Mouse (Mus musculus): ENCODE measurements around the gene Trp53bp1.

Gene Trp53bp1

DNA sequence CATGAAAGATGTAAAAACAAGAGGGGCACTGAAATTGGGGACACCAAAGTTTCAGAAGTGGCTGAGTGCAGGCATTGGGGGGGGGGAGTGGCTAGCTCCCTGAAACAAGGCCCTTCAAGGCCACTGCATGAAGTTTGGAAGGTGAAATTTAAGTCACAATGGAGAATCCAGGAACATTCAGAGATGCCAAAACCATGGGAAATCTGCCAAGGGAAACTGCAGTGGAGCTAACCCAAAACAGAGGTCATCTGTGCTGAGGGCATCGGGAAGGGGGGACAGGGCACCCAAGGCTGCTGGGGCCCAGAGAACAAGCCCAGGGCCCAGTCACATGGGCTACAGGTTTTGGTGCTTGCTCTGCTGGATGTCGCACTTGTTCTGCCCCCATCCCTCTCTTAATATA lies 21.4 kb downstream of the Trp53bp1 start:
- 76% methylated on average over 2 of the region's 2 CpGs for WGBS

DNA sequence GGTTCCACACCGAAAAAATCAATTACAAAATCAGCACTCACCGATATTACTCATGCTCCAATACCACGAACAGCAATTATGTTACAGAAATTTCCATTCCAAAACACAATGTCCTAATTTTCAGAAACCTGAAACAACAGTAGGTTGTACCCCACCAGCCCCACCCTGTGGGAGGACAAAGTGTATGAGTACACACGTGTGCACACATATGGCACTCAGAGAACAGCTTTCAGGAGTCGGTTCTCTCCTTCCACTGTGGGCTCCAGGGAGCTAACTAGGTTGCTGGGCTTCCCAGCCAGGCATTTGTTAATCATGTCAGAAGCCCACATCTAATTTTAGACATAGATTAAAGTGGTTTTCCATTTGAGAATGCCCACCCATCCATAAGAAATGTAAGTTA lies 27.1 kb downstream of the Trp53bp1 start:
- 52% methylated on average over 5 of the region's 5 CpGs for WGBS

DNA sequence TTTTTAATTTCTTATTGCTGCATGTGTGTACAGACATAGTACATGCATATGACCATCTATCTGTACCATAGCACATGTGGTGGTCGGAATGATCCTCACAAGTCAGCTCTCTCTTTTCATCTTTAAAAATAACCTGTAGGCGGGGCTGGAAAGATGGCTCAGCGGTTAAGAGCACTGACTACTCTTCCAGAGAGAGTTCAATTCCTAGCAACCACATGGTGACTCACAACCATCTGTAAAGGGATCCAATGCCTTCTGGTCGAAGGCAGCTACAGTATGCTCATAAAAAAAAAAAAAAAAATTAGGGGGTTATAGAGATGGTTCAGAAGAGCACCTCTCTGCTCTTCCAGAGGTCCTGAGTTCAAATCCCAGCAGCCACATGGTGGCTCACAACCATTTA lies 31.8 kb downstream of the Trp53bp1 start:
- 51% methylated on average over 4 of the region's 4 CpGs for WGBS

DNA sequence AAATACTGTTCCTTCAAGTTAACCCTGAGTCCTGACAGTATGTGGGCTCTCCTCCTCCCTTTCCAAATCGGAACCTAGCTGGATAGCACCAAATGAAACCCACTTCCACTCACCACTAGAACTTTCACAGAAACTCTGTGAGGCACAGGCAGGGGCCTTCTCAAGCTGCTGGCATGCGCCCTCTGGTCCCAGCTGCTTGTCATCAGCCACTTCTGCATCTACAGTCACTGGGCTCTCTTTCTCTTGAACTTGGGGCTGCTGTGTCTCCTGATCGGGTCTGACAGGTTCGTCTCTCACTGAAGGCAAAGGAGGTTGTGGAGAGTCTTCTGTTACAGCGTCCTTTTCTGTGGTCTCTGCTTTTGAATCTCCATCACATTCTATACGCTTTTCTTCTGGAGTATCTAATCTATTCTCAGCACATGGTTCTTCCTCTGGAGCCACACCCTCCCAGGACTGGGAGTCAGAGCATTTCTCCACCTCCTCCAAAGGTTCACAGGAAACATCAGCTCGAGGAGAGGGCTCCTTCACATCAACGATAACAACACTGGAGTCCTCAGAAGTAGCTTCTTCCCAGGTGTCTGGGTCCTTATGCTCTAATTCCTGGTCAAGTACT lies 35.6 kb downstream of the Trp53bp1 start:
- WGBS = 86% methylated on average over 8 of the region's 8 CpGs

DNA sequence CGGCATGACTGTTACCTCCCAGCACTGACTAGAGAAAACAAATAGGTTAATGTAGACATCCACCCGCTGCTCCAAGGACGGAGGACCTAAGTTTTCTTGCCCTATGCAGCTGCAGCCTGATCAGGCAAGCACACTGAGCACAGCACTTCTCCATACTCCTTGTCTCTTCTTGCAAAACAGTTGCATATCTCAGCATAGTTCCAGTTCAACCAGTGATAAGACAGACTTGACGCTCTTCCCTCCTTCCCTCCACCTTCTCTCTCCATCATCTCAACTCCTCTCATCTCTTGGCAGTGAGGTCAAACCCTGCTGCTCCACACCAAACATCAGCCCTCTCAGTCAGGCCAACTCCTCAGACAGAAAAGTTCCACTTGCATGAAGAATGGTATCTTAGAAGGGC lies 43.1 kb downstream of the Trp53bp1 start:
- 82% methylated on average over 4 of the region's 4 CpGs for WGBS

DNA sequence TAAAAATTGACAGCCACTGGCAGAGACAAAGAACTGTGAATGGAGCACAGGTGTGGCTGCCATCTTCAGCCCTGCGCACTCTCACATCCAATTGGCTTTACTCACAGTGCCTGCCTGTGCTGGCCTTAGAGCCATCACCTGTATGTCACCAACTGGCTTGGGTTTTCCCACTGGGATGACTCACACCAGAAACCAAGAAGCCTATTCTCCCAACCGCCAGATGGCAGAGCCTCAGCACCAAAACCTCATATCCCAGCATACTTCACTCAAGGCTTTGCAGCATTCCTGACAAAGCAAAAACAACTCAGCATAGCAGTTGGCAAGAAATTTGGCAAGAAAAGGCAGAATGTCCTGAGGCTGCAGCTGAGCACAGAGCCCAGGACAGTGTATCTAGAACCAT lies 48.2 kb downstream of the Trp53bp1 start:
- 41% methylated on average over 2 of the region's 2 CpGs for WGBS

DNA sequence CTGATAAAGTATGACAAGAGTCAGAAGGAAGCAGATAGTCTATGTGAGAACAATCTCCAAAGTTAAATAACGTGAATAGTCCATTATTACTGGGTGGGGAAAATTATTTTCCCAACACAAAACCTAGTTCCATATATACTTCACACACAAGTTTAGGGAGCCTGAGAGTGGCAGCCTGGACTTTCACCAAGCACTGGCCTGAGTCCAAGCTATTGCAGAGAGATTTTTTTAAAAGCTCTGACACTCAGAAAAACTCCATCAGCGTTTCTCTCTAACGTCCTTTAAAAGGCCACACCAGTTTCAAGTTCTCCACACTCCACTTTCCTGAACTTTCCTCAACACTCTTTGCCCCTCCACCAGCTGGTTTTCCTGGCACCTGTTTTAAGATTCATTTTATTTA lies 56.7 kb downstream of the Trp53bp1 start:
- 41% methylated on average over 3 of the region's 3 CpGs for WGBS

DNA sequence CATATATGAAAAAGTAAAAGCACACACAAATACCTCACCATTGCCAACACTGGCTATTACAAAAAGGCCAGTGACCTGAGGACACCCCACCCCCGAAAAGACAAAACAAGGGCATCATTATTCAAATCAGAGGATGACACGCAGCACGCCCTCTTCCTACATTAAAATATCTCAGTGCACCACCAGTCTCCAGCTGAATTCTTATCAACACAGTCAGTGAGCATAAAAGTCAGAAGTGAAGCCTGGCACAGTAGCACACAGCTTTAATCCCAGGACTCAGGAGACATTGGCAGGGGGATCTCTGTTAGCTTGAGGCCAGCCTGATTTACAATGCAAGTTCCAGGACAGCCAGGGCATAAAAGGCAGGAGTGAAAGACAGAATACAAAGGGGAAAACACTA lies 64.7 kb downstream of the Trp53bp1 start:
- WGBS = 63% methylated on average over 3 of the region's 3 CpGs

DNA sequence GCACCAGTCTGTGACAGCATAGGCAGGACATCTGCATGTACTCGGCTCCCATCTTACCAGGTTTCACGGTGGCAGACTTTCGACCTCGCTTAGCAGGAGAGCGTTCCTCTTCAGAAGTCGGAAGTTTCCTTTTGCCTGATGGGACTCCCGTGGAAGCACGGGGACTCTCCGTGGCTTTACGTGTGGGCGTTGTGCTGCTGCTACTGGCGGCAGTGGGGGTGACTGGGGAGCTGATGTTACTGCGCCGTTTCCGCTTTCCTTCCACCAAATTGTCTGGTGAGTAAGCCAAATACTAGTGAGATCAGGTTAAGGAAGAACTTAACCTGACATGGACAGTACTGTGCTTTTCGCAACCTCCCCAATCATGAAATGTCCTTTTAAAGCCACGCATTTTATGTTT lies 66.9 kb downstream of the Trp53bp1 start:
- WGBS = 77% methylated on average over 17 of the region's 17 CpGs

DNA sequence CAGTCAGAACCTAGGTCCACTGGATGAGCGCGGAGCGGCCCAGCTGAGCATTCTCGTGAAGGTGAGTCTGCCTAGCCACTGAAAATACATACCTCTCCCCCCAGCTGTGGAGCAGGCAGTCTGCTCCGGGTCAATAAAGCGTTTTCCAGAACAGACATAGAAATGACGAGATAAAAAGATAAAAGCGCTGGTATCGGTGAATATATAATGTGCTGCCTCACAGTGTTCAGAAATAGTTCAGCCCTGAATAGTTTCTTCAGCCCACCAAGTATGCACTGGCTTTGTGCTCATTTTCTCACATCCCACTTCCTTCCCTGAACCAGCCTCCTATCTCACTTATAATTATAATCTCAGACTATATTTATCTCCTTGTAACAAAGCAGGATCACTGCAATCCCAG lies 75.7 kb downstream of the Trp53bp1 start:
- 53% methylated on average over 9 of the region's 9 CpGs for WGBS

DNA sequence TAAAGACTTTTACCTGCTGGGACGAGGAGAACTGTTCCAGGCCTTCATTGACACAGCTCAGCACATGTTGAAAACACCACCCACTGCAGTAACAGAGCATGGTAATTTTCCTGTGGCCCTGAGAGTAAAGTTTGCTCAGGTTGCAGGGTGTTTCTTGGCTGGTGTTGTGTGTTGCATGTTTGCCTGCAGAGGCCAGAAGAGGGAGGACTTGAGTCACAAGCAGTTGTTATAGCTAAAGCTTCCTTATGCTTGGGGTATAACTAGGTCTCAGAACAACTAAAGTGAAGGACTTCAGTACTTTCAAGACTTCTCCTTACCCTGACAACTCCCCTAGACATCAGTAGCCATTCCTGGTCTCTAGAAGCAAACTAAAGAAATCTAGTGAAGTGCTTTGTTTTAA lies 82.7 kb downstream of the Trp53bp1 start:
- WGBS = 53% methylated on average over 1 of the region's 1 CpGs

DNA sequence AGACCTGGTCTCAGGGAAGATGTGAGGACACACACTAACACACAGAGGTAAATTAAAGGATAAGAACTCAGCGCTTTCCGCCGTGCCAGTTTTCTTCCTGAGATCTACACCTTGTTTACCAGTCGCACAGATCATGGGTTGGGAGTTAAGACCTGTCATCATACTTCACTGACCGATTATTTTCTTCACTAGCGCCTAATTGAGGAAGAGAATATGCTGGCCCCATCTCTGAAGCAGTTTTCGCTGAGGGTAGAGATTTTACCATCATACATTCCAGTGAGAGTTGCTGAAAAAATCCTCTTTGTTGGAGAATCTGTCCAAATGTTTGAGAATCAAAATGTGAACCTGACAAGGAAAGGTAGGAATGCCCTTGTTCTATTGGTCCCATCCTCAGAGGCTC lies 87.1 kb downstream of the Trp53bp1 start:
- 93% methylated on average over 7 of the region's 7 CpGs for WGBS

DNA sequence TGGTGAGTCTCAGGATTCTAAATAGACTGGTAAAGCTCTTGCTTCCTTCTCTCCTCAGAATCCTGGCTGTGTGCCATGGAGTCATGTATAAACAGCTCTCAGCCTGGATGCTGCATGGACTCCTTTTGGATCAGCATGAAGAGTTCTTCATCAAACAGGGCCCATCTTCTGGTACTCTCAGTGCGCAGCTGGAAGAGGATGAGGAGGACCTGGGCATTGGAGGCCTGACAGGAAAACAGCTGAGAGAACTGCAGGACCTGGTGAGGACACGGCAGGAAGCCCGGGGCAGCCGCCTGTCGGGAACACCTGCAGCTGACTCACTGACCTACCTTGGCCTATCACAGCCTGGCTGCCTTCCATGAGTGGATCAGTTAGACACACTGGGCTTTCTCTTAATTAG lies 87.8 kb downstream of the Trp53bp1 start:
- 75% methylated on average over 5 of the region's 5 CpGs for WGBS

DNA sequence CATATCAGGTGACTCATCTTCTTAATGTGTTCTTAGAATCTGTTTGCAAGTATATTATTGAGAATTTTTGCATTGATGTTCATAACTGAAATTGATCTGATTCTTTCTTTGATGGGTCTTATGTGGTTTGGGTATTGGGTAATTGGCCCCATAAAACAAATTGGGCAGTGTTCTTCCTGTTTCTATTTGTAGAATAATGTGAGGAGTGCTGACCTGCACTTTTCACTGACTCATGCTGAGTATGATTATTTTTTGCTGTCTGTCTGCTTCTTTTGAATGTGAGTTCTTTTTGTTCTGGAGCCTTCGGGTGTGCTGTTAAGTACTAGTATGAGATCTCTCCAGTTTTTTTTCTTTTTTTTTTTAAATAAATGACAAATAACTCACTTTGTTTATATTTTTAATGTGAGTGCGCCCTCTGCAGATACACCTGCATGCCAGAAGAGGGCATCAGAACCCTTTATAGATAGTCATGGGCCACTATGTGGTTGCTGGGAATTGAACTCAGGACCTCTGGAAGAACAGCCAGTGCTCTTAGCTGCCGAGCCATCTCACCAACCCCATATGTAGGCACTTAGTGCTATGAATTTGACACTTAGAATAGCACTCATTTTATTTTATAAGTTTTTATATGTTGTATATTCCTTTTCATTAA lies 92.3 kb downstream of the Trp53bp1 start:
- WGBS = 93% methylated on average over 3 of the region's 3 CpGs

DNA sequence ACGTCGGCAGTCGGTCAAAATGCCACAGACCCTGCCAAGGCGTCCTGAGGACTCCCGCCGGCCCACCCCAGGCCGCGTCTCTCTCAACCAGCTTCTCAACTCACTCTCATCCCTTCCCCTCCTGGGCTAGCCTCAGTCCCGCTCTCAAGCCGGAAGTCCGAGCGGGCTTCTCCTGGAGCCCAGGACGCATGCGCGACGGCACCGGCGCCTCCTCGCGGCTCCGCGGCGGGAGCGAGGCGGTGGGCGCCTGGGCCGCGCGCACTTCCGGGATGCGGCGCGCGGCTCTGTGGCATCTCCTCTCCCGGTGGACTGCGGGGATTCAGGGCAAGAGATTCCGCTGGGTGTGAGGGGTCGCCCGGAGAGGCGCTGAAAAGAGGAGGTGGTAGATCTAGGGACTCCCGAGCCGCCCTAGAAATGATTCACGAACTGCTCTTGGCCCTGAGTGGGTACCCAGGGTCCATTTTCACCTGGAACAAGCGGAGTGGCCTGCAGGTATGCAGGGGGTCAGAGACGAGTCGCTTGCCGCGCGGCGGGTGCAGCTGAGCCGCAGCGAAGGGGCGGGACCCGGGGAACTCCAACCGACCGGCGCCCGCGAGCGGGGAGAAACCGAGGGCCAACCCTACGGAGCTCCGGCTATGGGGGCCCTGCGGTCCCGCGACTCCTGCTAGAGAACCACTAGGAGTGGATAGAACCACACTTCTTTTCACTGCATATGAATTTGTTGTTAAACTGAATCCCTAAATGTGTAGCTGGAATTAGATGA lies 100.0 kb downstream of the Trp53bp1 start, which contains the start of gene Zscan29:
Zscan29 (minus strand) TSS at position 146 of the 763 bp plus-strand sequence.
- under 1% methylated on average over 66 of the region's 66 CpGs for WGBS

DNA sequence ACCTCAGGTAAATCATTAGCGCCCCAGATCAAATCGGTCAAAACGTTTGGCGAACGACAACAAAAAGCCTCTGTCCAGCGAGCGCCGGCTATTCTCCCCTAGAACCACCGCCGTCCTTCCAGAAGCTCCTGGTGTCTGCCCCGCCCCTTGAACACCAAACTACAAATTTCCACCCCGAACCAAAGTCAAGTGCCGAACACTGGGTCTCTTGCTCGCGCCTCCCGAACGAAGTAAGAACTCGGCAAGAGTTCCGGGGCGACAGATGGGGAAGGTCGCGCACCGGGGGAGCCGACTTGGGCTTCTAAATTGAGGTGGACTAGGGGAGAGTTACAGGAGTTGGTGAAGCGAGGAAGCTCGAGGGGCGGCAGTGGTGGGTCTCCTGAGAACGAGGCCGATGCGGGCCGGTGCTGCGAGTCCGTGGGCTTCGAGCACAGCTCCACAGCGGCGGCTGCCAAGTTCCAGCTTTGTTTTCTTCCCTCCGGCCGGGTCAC lies 100.7 kb downstream of the Trp53bp1 start, which contains the start of gene Tubgcp4:
Tubgcp4 (plus strand) TSS at position 174 of the 491 bp plus-strand sequence.
- under 1% methylated on average over 38 of the region's 38 CpGs for WGBS

DNA sequence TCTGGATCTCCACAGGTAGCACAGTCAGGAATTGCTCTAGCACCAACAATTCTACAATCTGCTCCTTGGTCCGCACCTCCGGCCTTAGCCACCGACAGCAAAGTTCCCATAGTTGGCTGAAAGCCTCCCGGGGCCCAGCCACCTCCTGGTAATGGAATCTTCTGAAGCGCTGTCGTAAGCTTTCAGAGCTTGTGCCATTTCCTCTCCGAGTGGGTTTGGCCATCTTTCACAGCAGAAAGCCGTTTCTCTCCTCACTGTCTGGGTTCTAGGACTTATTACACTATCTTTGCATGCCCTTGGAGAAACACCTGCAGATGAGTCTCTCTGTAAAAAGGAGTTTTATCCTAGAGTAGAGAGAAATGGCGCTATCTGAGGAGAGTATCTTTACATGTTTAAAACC lies 101.3 kb downstream of the Trp53bp1 start:
- 5% methylated on average over 9 of the region's 9 CpGs for WGBS

DNA sequence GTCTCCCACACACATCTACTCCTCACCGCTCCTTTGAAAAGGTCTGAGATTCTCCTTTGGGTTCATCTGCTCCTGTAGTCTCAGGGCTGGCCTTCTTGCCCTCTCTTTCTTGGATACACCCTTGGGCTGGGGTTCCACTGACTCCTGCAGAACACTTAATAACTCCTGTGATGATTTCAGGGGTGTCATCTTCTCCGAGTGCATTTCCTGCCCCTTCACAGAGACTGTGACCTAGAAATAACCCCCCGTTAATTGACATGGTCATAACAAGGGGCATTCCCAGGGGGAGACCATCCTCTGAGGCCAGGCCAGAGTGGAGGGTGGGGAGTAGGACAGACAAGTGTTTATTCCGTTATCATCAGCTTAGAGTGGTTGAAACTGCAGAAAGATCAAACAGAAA lies 102.0 kb downstream of the Trp53bp1 start:
- 59% methylated on average over 4 of the region's 4 CpGs for WGBS

DNA sequence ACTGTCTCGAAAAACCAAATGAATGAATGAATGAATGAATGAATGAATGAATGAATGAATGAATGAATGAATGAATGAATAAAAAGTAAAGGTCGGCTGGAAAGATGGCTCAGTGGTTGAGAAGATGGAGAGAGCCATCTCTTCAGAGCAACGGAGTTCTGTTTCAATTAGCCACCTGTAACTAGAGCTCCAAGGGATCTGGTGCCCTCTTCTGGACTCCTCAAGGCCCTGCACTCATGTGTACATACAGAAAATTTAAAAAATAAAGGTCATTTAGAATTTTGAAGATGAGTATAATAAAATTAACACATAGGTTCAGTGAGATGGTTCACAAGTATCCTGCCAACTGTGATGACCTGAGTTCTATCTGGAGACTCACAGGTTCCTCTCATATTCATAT lies 118.1 kb downstream of the Trp53bp1 start:
- WGBS = 96% methylated on average over 3 of the region's 3 CpGs

DNA sequence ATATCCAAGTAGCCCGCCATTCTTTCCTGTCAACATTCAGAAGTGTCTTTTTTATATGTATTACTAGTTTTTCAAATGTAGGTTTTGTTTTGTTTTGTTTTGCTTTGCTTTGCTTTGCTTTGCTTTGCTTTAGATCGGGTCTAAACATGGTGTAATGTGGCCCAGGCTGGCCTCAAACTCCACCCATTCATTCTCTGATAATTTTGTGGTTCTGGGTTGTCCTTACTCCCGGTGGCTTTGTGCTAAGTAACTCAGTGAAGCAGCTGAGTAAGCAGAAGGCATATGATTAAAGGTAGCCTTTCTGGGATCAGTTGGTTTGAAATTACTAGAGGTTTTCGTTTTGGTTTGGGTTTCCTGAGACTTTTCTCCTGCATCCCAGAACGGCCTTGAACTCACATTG lies 121.5 kb downstream of the Trp53bp1 start:
- 88% methylated on average over 5 of the region's 5 CpGs for WGBS
